Mouse (Mus musculus): ENCODE measurements at regions not wholly inside any gene's neighbourhood (a gene's known extent, or its start where the extent isn't known, plus 50 kb on each side); places are given as distances from the start of the nearest gene placed in this dataset.

DNA sequence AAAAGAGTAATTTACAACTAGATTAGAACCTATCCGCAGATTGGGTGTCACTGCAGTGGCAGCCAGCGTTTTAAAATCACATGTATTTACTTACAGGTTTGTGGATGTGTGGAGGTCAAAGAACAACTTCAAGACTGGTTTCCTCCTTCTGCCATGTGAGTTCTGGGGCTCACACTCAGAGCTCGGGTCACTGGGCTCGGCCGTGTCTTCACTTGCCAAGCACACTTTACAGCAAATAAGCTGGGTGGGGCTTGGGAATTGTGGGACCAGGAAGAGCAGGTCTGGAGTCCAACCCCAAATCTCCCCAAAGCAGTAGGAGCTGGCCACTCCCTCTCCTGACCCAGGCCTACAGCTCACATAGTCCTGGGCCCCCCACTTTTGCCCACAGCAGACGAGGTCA, 202.5 kb upstream of the 4930535I16Rik start:
- TF ChIP-seq CTCF (IDR thresholded peaks at IDR 0.05; ENCODE audit: insufficient read depth, low read depth, low read length), result no peak
- TF ChIP-seq POLR2A (IDR thresholded peaks at IDR 0.05; ENCODE audit: insufficient read depth, low read depth, low read length), result no peak

All from olfactory bulb, adult 2 months (tissue).